Mouse (Mus musculus) megakaryocyte, embryonic 14.5 days (primary cell): ENCODE measurements around the gene Dlg3. TPM values are rescaled to one million over a fixed set of nuclear protein-coding genes. Genes with fewer than 3 reads are reported as not detected.

Experiments used
- H3K27me3 ChIP-seq: replicated peaks from 2 replicates; pipeline ENCODE3; 2012; ENCODE audit warnings: inconsistent platforms
- H3K36me3 ChIP-seq: replicated peaks from 2 replicates; pipeline ENCODE3; 2012; ENCODE audit warnings: low read length, inconsistent platforms, mixed read lengths
- H3K4me1 ChIP-seq: 2 replicates; pipeline ENCODE4 v1.6.1; 2012; ENCODE audit warnings: inconsistent platforms
- H3K4me3 ChIP-seq: replicated peaks from 2 replicates; pipeline ENCODE3; 2012; ENCODE audit warnings: moderate library complexity, mild to moderate bottlenecking, inconsistent platforms
- H3K9me3 ChIP-seq: 2 replicates; pipeline ENCODE4 v1.6.1; 2012; ENCODE audit warnings: inconsistent platforms
- FLI1 ChIP-seq: IDR thresholded peaks from 2 replicates; pipeline ENCODE4 v1.6.1; 2012; ENCODE audit warnings: low read length, inconsistent platforms, mixed read lengths
- GATA1 ChIP-seq: IDR thresholded peaks from 3 replicates; pipeline ENCODE4 v1.6.1; 2012; ENCODE audit warnings: mixed read lengths, low read length, inconsistent platforms, borderline replicate concordance
- polyA plus RNA-seq: library from polyadenylated mRNA; stranded (reverse); fragments of >175 nt; gene quantifications from 2 replicates; pipeline ENCODE4 v1.2.3, GENCODE M21; 2012; ENCODE audit warnings: low replicate concordance; ENCODE audit not compliant: insufficient read depth

Dlg3 gene
- polyA plus RNA-seq, 1 experiment = 9.7 TPM

DNA sequence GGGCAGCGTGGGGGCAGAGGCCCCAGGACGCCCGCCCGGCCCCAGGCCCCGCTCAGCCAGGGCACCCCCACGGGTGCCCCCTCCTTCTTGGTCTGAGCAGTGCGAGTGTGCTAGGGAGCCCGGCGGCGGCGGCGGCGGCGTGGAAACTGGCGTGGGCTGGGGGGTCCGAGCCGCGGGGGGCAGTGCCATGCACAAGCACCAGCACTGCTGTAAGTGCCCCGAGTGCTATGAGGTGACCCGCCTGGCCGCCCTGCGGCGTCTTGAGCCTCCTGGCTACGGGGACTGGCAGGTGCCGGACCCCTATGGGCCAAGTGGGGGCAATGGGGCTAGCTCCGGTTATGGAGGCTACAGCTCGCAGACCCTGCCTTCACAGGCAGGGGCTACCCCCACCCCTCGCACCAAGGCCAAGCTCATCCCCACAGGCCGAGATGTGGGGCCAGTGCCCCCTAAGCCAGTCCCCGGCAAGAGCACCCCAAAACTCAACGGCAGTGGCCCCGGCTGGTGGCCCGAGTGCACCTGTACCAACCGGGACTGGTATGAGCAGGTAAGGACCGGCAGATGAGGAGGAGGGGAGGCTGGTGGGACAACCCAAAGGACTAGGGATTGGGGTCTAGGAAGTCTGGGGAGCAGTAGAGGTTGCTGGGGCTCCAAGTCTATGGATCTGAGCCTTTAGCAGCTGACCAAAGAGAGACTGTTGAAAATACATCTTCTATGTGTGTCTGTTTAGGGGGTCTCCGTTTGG, 534 bp downstream of the Dlg3 start:
- no peak for TF ChIP-seq GATA1
- no peak for TF ChIP-seq FLI1
- no peaks in the 10 kb centered on the region for H3K36me3 ChIP-seq
- peak overlapping the region; percentile 87 for H3K4me3 ChIP-seq
- no peaks in the 10 kb centered on the region for H3K9me3 ChIP-seq
- H3K4me1 ChIP-seq = peaks cover 13% of the 10 kb centered on the region
- H3K27me3 ChIP-seq = peaks cover 63% of the 10 kb centered on the region

- Histone ChIP-seq H3K4me3 (no peak overlapping the region), H3K4me1 (peaks cover 13% of the 10 kb centered on the region), H3K9me3 (no peaks in the 10 kb centered on the region), H3K36me3 (no peaks in the 10 kb centered on the region), H3K27me3 (peaks cover 66% of the 10 kb centered on the region)
- TF ChIP-seq GATA1 = no peak
- no peak for TF ChIP-seq FLI1
These were observed 1.8 kb downstream of the Dlg3 start for GRCm38 (mm10) chrX:100769281-100769680.

- Histone ChIP-seq H3K4me1 (peaks cover 13% of the 10 kb centered on the region), H3K4me3 (peak overlapping the region; percentile 90), H3K36me3 (no peaks in the 10 kb centered on the region)
These were observed 6.9 kb downstream of the Dlg3 start for GRCm38 (mm10) chrX:100774341-100774811.

GRCm38 (mm10) chrX:100775405-100775804, 7.9 kb downstream of the Dlg3 start:
- H3K4me1 ChIP-seq = peaks cover 18% of the 10 kb centered on the region
- H3K27me3 ChIP-seq = peaks cover 28% of the 10 kb centered on the region
- TF ChIP-seq GATA1 (no peak), FLI1 (no peak)
- no peaks in the 10 kb centered on the region for H3K9me3 ChIP-seq
- H3K4me3 ChIP-seq = no peak overlapping the region
- no peaks in the 10 kb centered on the region for H3K36me3 ChIP-seq

More at GRCm38 (mm10) chrX:100774341-100774811, 6.9 kb downstream of the Dlg3 start:
- TF ChIP-seq GATA1 (no peak), FLI1 (no peak)
- Histone ChIP-seq H3K9me3 (no peaks in the 10 kb centered on the region), H3K27me3 (peaks cover 38% of the 10 kb centered on the region)

- TF ChIP-seq GATA1 (no peak), FLI1 (no peak)
- H3K36me3 ChIP-seq = no peaks in the 10 kb centered on the region
- peaks cover 27% of the 10 kb centered on the region for H3K4me1 ChIP-seq
- H3K9me3 ChIP-seq = no peaks in the 10 kb centered on the region
- peak overlapping the region; percentile 92 for H3K4me3 ChIP-seq
- peaks cover 22% of the 10 kb centered on the region for H3K27me3 ChIP-seq
These were observed 9.0 kb downstream of the Dlg3 start for GRCm38 (mm10) chrX:100776494-100776893.

- H3K4me3 ChIP-seq = peak overlapping the region; percentile 92
- no peaks in the 10 kb centered on the region for H3K36me3 ChIP-seq
- peaks cover 28% of the 10 kb centered on the region for H3K4me1 ChIP-seq
- no peak for TF ChIP-seq FLI1
- no peak for TF ChIP-seq GATA1
- peaks cover 17% of the 10 kb centered on the region for H3K27me3 ChIP-seq
- H3K9me3 ChIP-seq = no peaks in the 10 kb centered on the region
These were observed 9.6 kb downstream of the Dlg3 start for GRCm38 (mm10) chrX:100776985-100777654.

DNA sequence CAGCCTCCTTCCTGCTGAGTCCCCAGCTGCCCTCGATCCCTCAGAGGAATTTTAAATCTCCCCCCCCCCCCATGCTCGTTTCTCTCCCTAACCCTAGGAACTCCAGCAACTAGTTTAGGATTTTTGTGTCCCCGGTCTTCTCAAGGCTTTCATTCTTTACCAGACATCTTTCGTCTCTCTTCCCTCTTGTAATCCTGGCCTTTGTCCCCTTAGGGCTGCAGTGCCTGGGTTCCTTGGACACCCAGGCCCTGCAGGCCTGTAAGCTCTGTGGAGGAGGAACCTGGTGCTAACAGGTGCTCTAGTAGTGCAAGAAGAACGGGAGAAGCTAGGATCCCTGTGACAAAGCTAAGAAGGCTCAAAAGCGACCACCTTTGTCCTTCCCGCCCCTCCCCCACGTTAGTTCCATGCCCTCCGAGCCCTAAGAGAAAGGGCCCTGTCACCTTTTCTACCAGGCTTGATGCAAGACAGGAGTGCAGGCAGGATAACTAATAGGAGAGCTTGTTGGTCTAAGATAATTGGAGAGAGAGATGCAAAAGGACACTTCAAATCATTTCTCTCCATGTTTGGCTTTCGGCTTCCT, 10.2 kb downstream of the Dlg3 start:
- peaks cover 12% of the 10 kb centered on the region for H3K27me3 ChIP-seq
- H3K4me3 ChIP-seq = peak overlapping the region; percentile 92
- H3K36me3 ChIP-seq = no peaks in the 10 kb centered on the region
- TF ChIP-seq FLI1 = no peak
- no peak for TF ChIP-seq GATA1
- H3K4me1 ChIP-seq = peaks cover 30% of the 10 kb centered on the region
- H3K9me3 ChIP-seq = no peaks in the 10 kb centered on the region

- TF ChIP-seq FLI1 = no peak
- no peaks in the 10 kb centered on the region for H3K9me3 ChIP-seq
- peaks cover 7% of the 10 kb centered on the region for H3K27me3 ChIP-seq
- no peaks in the 10 kb centered on the region for H3K36me3 ChIP-seq
- peak overlapping the region; percentile 92 for H3K4me3 ChIP-seq
- peaks cover 30% of the 10 kb centered on the region for H3K4me1 ChIP-seq
These were observed 10.9 kb downstream of the Dlg3 start for GRCm38 (mm10) chrX:100778397-100778796.

- TF ChIP-seq GATA1 = no peak
- TF ChIP-seq FLI1 = no peak
- H3K9me3 ChIP-seq = no peaks in the 10 kb centered on the region
- H3K27me3 ChIP-seq = peaks cover 3% of the 10 kb centered on the region
- H3K4me1 ChIP-seq = peaks cover 72% of the 10 kb centered on the region
- no peak overlapping the region for H3K4me3 ChIP-seq
- peaks cover 6% of the 10 kb centered on the region for H3K36me3 ChIP-seq
These were observed 21.8 kb downstream of the Dlg3 start for GRCm38 (mm10) chrX:100789322-100789721.
